Mouse (Mus musculus) myocyte (in vitro differentiated cells): ENCODE data around the gene Zfand5.

Source experiments
- CEBPB ChIP-seq: IDR thresholded peaks from 2 replicates; pipeline ENCODE4 v1.6.1; 2011; ENCODE audit warnings: mild to moderate bottlenecking, moderate library complexity; ENCODE audit not compliant: poor library complexity, insufficient read depth, severe bottlenecking
- POLR2A ChIP-seq: IDR thresholded peaks from one replicate; pipeline ENCODE4 v1.6.1; 2011; ENCODE audit warnings: low read depth, mild to moderate bottlenecking, control low read depth, moderate library complexity; ENCODE audit not compliant: insufficient read length
- POLR2AphosphoS2 ChIP-seq: IDR thresholded peaks from one replicate; pipeline ENCODE4 v1.6.1; 2011; ENCODE audit warnings: low read depth, control low read depth; ENCODE audit not compliant: insufficient read length
- SRF ChIP-seq: IDR thresholded peaks from one replicate; pipeline ENCODE4 v1.6.1; 2011; ENCODE audit warnings: low read depth; ENCODE audit not compliant: control insufficient read depth, insufficient read length
- TCF3 ChIP-seq: IDR thresholded peaks from one replicate; pipeline ENCODE4 v1.6.1; 2011; ENCODE audit warnings: low read depth, control low read depth; ENCODE audit not compliant: insufficient read length
- USF1 ChIP-seq: IDR thresholded peaks from one replicate; pipeline ENCODE4 v1.6.1; 2011; ENCODE audit warnings: low read depth, mild to moderate bottlenecking, control low read depth, moderate library complexity

DNA sequence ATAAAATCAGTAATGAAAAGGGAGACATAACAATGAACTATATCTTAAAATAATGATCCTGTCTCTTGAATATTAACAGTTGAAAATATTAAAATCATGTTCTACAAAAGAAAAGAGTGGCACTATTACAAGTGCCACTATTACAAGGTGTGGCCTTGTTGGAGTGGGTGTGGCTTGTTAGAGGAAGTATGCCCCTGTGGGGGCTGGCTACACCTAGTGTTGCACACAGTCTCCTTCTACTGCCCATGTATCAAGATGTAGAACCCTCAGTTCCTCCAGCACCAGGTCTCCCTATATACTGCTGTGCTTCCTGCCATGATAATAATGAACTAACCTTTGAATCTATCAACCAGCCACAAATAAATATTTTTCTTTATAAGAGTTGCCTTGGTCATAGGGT lies 11.8 kb upstream of the Zfand5 start:
- TF ChIP-seq USF1 (no peak), POLR2A (no peak), CEBPB (no peak), POLR2AphosphoS2 (no peak), SRF (no peak), TCF3 (no peak)
